Mouse (Mus musculus) gastrocnemius, adult 18-20 months (tissue): ENCODE data around the gene Smo. TPM values are rescaled to one million over a fixed set of nuclear protein-coding genes. Genes with fewer than 3 reads are reported as not detected.

ENCODE experiments used
- DNase-seq: peaks from one replicate; pipeline ENCODE4 v3.0.0; 2021; ENCODE audit warnings: low spot score
- total RNA-seq, 2 experiments: library from RNA; stranded (reverse); gene quantifications; 2 replicates each; pipeline ENCODE4 v1.2.3; 2021

The Smo gene
- total RNA-seq, 2 experiments from 2014 or later: 2.3 to 3.4 TPM

DNA sequence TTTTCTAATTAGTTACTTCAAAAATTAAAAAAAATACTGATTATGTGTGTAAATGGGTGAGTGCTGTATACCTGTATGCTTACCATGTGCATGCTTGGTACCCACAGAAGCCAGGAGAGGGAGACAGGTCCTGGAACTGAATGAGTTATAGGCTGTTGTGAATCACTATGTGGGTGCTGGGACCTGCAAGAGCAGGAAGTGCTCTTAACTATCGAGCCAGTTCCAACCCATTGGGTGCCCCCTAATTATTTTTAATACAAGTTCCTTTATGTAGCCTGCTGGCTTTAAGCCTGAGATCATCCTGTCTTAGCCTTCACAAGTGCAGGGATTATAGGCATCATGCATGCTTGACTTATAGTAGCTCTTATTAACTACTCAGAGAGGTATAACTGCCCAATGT is 38.9 kb downstream of the Smo start:
- DNase-seq: no peak

DNA sequence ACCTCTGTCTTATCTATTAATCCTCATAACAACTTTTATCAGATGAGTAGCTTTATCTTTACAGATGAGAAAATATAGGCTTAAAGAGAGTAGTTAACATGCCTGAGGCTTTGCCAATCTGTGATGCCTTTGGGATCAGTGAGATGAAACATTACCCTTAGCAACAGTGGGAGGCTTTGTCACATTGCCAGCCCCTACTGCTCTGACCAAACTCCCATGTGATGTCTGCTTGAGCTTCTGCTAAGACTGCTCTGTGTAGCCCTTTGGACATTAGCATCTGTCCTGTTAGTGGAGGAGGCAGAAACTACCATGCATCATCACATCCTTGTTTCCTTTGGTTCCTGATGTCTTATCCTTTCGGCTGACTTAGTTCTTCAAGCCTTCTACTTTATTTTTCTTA is 40.3 kb downstream of the Smo start:
- peak; percentile 40 for DNase-seq

DNA sequence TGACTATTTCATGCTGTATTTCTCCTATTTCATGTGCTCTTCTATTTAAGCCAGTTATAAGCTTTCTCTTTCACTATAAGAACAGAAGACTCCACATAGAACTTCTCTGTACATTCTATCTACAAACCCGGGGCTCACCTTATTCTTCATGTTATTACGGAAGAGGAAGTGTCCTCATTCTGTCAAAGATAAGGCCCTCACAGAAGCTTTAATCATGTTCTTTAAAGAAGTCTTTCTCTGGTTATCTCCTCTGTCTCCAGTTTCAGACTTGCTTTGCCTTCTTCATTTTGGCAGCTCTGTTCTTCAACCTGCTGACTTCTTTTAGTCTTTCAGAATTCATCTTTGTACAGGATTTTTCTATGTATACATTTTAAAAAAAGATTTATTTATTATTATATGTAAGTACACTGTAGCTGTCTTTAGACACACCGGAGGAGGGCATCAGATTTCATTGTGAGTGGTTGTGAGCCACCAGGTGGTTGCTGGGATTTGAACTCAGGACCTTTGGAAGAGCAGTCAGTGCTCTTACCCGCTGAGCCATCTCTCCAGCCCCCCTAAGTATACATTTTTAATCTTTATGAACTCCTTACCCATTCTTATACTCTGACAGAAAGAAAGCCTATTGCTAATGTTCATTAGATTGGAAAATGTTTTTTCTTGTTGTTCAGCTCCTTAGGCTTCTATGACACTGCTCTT is 41.4 kb downstream of the Smo start:
- no peak for DNase-seq

DNA sequence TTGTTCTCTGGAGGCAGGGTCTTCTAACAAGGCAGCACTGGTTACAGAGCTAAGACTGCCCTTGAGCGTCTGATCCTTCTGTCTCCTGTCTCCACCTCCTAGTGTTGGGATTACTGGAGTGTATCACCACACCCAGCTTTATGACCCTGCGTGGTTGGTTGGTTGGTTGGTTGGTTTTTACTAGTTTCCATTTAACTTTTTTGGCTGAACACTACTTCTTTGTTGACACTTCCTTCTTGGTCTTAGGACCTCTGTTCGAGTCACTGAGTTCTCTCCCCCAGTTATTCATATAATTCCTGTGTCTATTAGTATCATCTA is 41.9 kb downstream of the Smo start:
- no peak for DNase-seq

DNA sequence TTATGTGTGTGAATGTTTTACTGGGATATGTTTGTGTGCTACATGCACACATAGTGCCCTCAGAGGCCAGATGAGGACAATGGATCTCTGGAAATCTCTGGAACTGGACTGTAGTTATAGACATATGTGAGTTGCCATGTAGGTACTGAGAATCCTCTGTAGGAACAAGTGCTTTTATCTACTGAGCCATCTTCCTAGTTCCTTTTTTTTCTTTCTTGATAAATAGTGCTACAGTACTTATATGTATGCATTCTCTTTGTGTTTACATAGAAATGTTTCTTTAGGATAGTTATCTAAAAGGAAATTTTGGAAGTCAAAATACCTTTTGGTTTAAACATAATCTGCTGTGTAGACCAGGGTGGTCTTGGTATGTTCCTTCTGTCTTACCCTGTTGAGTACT is 44.8 kb downstream of the Smo start:
- DNase-seq: no peak

DNA sequence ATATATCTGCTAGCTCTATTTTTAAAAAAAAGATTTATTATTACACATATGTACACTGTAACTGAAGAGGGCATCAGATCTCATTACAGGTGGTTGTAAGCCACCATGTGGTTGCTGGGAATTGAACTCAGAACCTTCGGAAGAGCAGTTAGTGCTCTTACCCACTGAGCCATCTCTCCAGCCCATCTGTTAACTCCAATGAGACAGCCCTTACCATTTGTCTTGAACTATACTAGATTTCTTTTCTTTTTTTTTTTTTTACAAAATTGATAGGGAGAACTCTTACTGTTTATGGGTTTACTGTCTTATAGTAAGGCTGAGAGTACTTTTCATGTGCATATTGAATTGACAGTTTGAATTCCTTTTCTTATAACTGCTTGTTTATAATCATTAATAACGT is 45.3 kb downstream of the Smo start:
- DNase-seq: no peak

DNA sequence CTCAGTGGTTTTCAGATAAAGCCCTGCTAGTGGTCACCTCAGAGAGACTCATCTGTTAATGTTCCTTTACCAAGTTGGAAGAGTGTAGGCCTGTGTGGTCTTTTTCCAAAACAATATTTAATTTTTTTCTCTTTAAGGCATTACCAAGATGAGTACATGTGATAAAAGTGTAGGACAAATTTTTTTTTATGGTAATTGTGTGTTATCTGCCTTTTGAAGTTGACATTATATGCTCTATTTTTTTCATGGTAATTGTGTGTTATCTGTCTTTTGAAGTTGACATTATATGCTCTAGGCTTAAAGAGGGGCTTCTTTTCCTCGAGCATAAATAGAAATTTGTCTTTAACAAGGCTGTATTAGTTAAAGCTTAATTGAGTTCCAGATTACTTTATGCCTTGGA is 46.9 kb downstream of the Smo start:
- no peak for DNase-seq

DNA sequence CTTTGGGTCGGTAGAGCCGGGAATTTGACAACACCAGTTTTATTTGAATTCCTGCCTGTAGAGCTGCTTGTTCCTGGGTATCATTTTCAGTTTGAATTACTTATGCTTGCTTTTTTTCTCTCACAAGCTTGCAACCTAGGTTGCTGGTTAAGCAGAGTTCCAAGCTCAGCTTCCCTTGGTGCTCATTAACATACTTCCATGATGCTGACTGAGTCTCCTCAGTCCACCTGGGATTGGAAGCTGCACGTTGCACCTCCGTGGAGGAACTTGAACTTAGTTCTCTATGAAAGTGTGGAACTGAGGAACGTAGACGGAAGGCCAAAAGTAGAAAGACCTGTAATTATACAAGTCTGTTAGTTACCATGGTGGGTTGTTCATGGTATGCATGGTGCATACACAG is 48.7 kb downstream of the Smo start:
- no peak for DNase-seq

DNA sequence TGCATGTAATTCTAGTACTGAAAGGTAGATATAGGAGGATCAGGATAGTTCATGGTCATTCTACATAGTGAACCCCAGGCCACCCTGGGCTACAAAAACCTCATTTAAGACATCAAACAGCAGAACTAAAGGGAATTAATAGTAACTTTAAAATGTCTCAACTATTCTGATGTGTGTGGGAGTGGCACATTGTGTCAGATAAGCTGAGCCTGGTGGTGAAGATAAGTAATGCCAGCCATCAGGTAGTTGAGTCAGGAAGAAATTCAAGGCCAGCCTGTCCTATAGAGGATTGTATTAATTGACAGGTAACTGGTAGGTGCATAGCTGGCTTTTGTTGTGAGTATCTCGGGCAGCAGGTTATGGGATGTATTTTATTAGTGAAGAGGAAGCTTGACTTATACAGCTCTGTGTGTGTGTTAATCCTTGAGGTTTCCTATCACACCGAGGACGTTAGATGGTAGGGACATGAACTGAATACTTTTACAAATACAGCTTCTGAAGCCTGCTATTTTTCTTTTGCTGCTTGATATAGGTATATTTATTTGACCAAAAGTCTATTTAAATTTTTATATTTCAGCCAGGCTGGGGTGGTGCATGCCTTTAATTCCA is 49.2 kb downstream of the Smo start:
- no peak for DNase-seq

DNA sequence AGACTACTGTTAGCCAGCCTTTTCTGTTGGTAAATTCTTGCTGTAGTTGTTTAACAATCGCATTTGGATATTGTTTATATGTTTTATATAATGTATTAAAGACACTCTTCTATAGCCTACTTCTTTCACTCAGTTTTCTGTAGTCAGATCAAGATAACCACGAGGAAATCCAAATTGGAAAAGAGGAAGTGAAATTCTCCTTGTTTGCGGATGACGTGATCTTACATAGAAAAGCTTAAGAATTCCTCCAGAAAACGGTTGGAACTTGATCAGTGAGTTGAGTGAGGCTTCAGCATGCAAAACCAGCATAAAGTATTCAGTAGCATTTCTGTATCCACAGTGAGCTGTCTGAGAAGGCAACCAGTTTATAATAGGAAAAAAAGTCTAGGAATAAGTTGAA is 50.5 kb downstream of the Smo start:
- DNase-seq: no peak

DNA sequence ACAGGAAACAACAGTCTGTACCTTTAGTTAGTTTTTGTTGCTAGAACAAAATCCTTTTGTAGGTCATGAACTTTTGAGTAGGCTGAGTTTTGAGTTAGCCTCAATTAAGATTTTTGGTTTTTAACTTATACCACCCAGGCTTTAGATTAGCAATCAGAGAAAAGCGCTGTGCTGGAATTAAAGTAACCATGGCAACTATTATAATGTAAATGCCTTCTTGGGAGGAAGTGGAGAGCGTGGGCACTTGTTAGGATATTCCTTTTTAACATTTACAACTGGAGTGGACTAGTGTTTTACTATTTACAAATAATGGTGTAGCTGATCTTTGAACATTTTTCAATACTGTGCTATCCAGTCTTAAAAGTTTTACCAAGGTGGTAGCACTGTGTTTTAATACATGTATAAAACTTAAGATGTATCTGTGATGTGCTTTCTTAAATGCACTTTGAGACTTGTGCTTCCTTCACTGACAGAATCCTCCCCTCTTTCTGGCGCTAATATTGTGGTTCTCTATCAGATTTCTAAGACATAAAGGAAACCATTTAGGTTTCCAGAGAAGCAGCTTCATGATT is 53.6 kb downstream of the Smo start:
- DNase-seq: no peak

DNA sequence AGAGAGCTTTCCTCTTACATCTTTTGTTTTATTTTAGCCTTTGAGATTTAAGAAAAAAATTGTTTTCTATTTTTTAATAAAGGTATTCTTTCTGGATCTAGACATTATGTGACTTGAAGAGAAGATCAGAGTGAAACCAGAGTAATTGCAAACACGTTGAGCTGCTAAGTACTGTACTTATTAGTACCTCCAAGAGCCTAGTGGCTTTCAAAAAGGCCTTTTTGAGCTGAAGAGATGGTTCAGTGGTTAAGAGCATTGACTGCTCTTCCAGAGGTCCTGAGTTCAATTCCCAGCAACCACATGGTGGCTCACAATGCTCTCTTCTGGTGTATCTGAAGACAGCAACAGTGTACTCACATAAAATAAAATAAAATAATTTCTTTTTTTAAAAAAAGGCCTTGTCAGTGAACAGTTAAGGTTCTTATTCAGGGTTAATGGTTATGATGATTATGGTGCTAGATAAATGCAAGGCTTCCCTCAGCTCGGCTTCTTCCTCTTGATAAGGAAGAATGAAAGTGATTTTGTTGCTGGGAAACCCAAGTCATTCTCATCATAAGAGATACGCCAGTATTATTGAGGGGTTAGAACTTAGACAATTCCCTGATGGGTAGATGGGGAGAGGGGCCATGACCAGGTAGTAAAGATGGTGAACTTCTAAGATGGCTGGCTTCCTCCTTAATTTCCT is 54.9 kb downstream of the Smo start:
- no peak for DNase-seq

DNA sequence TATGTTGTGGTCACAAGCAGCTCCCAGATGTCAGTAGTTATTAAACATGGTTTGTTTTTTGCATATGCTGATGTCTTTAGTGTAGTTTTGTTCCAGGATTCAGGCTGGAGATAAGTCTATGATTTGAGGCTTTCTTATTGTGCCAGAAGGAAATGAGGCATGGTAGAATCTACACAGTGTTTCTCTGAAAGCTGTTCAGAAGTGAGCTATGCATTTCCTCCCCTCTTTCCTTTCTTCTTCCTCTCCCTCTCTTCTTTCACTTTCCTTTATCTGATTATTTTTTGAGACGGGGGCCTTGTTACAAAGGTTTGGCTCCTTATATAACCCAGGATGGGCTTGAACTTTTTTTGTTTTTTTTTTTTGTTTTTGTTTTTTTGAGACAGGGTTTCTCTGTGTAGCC is 58.2 kb downstream of the Smo start:
- DNase-seq: no peak

DNA sequence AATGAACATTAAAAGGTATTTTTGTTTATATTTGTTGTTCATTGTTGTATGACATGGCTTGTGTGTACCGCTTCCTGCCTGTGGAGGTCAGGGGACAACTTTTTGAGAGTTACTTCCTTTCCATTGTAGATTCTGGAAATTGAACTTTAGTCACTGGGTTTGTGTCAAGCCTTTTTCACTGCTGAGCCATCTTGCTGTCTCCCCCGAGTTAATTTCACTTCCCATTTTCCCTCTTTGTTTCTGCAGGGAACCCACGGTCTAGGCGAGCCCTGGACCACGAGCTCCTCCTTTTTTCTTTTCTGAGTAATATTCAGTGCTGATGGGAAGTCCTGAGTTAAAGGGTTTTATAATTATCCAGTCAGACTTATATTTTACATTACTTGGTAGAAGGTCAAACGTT is 59.3 kb downstream of the Smo start:
- DNase-seq: no peak

DNA sequence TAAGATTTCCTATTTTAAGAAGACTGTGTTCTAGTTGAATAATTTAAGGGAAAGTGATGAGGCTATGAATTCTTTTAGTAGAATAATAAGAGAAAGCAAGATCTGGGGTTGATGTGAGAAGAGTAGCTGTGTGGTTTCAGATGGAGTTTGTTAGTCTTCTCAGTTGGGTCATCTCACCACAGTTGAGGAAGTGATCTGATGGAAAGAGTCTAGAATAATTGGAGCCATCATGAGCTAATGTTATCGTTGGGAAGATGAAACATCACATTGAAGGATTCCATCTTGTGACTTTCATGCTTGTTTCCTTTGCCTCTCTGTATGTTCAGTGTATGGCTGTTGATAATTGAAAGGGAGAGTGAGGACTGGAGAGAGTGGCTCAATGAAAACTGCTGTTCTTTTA is 67.7 kb downstream of the Smo start:
- no peak for DNase-seq

DNA sequence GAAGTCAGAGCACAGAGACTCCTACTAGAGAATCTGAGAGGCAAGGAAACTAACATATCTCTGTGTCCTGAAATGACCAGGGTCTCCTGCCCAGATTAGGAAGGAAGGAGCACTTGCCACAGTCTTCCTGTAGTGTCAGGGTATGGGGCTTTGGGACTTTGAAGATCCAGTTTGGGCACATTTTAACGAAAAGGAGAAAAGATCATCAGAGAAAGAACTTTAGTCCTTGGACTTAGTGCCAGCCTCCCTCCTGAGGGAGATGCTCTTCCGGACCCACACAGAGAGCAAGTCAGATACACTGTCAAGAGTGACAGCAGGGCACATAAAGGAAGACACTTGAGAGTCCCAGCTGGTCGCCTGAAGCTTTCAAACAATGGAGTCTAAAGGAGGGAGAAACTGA is 68.7 kb downstream of the Smo start:
- no peak for DNase-seq

DNA sequence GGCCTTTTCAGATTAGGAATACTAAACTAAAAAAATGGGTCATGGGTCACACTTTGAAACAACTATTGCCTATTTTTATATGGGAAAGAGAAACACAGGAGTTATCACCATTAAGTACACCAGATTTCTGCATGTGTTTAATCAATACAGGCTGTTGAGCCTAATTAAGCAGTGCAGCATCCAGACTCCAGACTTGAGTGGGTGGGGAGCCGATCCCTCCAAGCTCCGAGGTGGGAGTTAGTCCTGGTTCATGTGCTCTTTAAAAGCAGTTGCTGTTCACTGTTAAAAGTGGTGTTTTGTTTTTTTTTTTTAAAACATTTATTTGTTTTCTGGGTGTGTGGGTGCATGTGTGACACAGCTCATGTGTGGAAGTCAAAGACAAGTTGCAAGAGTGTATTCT is 70.1 kb downstream of the Smo start:
- no peak for DNase-seq

Other genes starting within 250 kb of the Smo start
- 1 to 10 TPM; 3.9 to 6.4 TPM for gene Kcp, start 227.6 kb upstream of the Smo start, total RNA-seq
- 1 to 10 TPM; 2.9 to 3.9 TPM for gene Irf5, start 208.9 kb upstream of the Smo start, total RNA-seq
- 10 to 100 TPM; 31.3 to 36.0 TPM for gene Tnpo3, start 125.6 kb upstream of the Smo start, total RNA-seq
- gene Tspan33, start 41.3 kb upstream of the Smo start, total RNA-seq: 1 to 10 TPM; 2.6 to 3.6 TPM
- gene Ahcyl2, start 32.5 kb downstream of the Smo start, total RNA-seq: 10 to 100 TPM; 17.9 to 23.7 TPM
- gene Strip2, start 181.5 kb downstream of the Smo start, total RNA-seq: 1 to 10 TPM; 1.1 to 1.2 TPM